Mouse (Mus musculus) megakaryocyte, embryonic 14.5 days (primary cell): ENCODE data around the gene Nudcd2. TPM values are rescaled to one million over a fixed set of nuclear protein-coding genes. Genes with fewer than 3 reads are reported as not detected.

Experiments
- H3K27me3 ChIP-seq: replicated peaks from 2 replicates; pipeline ENCODE3; 2012; ENCODE audit warnings: inconsistent platforms
- H3K36me3 ChIP-seq: replicated peaks from 2 replicates; pipeline ENCODE3; 2012; ENCODE audit warnings: low read length, inconsistent platforms, mixed read lengths
- H3K4me1 ChIP-seq: 2 replicates; pipeline ENCODE4 v1.6.1; 2012; ENCODE audit warnings: inconsistent platforms
- H3K4me3 ChIP-seq: replicated peaks from 2 replicates; pipeline ENCODE3; 2012; ENCODE audit warnings: moderate library complexity, mild to moderate bottlenecking, inconsistent platforms
- H3K9me3 ChIP-seq: 2 replicates; pipeline ENCODE4 v1.6.1; 2012; ENCODE audit warnings: inconsistent platforms
- FLI1 ChIP-seq: IDR thresholded peaks from 2 replicates; pipeline ENCODE4 v1.6.1; 2012; ENCODE audit warnings: low read length, inconsistent platforms, mixed read lengths
- GATA1 ChIP-seq: IDR thresholded peaks from 3 replicates; pipeline ENCODE4 v1.6.1; 2012; ENCODE audit warnings: mixed read lengths, low read length, inconsistent platforms, borderline replicate concordance
- polyA plus RNA-seq: library from polyadenylated mRNA; stranded (reverse); fragments of >175 nt; gene quantifications from 2 replicates; pipeline ENCODE4 v1.2.3, GENCODE M21; 2012; ENCODE audit warnings: low replicate concordance; ENCODE audit not compliant: insufficient read depth

The Nudcd2 gene
- polyA plus RNA-seq, 1 experiment, result 35.3 TPM

- Histone ChIP-seq H3K36me3 (no peaks in the 10 kb centered on the region), H3K27me3 (no peaks in the 10 kb centered on the region), H3K4me3 (no peak overlapping the region), H3K4me1 (no peaks in the 10 kb centered on the region), H3K9me3 (no peaks in the 10 kb centered on the region)
- TF ChIP-seq GATA1 (no peak), FLI1 (no peak)
Observed at GRCm38 (mm10) chr11:40784326-40784725, 50.9 kb downstream of the Nudcd2 start.

GRCm38 (mm10) chr11:40786900-40787299 is 53.4 kb downstream of the Nudcd2 start:
- H3K9me3 ChIP-seq, result no peaks in the 10 kb centered on the region
- H3K36me3 ChIP-seq, result no peaks in the 10 kb centered on the region
- no peaks in the 10 kb centered on the region for H3K27me3 ChIP-seq
- TF ChIP-seq GATA1, result no peak
- no peak for TF ChIP-seq FLI1
- no peak overlapping the region for H3K4me3 ChIP-seq
- no peaks in the 10 kb centered on the region for H3K4me1 ChIP-seq

Other genes starting within 250 kb of the Nudcd2 start
- 2.9 and 31.2 TPM in 2 replicates for gene Mat2b, start 38.5 kb upstream of the Nudcd2 start, polyA plus RNA-seq
- 0.56 and 2.2 TPM in 2 replicates for gene Hmmr, start 245 bp upstream of the Nudcd2 start, polyA plus RNA-seq
- gene Ccng1, start 21.6 kb downstream of the Nudcd2 start, polyA plus RNA-seq, result 42.4 and 46.2 TPM in 2 replicates